Mouse (Mus musculus): ENCODE measurements at regions not wholly inside any gene's neighbourhood (a gene's known extent, or its start where the extent isn't known, plus 50 kb on each side); places are given as distances from the start of the nearest gene placed in this dataset.

- no peak for DNase-seq
Measured at GRCm38 (mm10) chr10:110534387-110534786, 78.4 kb upstream of the Nav3 start.

DNA sequence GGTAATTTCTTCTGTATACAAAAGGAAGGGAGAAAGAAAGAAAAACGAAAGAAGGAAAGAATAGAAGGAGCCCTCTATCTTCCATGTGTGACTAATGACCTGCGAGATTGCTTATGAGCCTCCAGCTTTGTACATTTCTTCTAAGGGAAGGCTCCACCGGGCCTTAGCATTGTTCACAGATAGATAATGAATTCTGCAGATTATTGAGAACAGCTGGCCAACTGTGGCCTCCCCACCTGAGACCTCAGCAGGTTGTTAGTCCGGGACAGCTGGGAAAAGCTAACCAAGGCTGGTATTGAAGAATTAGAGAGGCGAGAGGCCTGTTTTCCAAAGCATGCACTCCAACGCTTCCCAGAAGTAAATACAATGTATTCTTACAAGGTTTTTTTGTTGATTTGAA, 86.7 kb upstream of the Nav3 start:
- no peak for DNase-seq

DNA sequence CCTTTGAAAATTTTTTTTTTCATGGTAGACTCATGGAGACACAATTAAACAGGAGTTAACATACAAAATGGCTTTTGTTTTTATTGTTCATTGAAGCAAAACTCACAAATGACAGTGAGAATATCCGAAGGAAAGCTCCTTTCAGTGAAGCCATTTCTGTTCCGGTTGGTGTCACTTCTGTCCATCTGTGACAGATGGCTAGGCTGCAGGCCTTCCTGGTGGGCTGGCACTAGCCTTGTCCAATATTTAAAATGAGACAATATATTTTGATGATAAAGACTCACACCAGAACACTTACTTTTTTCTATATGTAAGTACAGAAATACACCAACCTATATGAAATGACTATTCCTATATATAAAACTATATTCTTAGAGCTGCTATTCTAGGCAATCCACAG, 92.4 kb upstream of the Nav3 start:
- no peak for DNase-seq

GRCm38 (mm10) chr10:110553954-110554353, 98.0 kb upstream of the Nav3 start:
- DNase-seq: no peak

GRCm38 (mm10) chr10:110556326-110556883, 100.4 kb upstream of the Nav3 start:
- DNase-seq: no peak

GRCm38 (mm10) chr10:110563057-110563456, 107.1 kb upstream of the Nav3 start:
- DNase-seq: no peak

GRCm38 (mm10) chr10:110563571-110563970, 107.6 kb upstream of the Nav3 start:
- DNase-seq: no peak

DNA sequence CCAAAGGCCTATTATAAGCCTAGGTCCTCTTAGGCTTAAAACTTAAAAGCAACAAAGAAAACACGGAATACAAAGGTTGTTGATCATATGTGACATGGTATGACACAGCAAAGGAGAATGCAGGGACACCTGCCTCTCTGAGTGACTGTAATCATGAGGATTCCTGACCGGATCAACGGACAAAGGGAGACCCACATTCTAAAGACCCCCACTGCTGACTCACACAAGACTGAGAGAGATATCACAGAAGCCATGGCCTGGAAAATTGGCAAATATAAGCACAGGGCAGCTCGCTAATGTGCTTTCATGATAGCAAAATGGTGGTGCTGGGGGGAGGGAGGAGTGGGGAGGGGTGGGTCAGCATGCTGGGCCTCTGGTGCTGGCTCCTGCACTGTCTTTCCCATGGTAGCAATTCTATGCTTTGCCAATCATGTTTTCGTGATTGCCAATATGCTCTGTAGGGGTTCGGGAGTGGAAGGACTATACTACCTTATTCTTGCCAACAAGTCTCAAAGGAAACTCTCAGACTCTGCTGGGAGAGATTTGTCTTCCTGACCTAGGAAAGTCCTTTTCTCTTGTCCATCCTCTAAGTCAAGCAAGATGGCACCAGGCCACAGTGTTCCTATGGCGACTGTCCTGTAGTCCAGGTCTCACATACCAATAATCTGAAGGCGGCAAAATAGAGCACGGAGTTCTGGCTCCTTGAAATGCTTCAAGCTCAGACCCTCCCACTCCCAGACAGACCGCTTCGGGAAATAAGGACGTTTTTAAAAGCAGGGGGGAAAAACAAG, 110.5 kb upstream of the Nav3 start:
- no peak for DNase-seq

DNA sequence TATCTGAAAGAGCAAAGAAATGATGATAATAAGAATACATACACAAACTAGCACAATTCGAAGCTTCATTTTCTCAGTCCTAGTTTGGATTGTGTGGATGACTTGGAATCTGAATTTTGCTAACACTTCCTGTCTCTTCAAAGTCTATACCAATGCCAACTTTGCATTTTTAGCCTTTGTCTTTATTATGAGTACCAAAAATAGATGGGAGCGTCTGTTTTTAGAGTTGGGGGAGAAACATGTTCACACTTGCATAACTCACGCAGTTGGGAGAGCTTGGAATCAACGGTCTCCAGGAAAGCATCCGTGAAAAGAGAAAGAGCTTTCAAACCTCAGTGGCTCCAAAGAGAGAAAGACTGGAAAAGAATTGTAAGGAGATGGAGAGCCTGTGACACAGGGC, 114.5 kb upstream of the Nav3 start:
- DNase-seq: no peak

GRCm38 (mm10) chr10:110571179-110571578, 115.2 kb upstream of the Nav3 start:
- no peak for DNase-seq

DNA sequence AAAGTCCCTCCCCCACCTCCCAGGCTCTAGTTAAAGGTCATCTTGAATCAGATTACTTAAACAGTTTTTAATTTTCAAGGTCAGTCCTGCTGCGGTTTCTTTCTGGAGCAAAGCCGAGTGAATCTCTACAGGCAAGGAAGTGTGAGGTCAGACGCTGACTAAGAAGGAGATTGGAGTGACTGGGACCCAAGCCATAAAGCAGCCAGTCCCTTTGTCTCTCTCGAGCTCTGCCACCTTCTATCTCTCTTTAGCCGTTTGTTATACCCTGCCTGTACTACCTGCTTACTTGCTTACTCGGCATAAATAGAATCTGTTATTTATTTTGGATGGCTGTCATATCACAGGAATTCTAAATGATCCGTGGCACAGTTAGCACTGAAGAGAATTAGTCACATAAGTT, 117.5 kb upstream of the Nav3 start:
- no peak for DNase-seq

GRCm38 (mm10) chr10:110586029-110586428, 130.0 kb upstream of the Nav3 start:
- peak in 1 of 2 experiments; percentile 1 for DNase-seq

GRCm38 (mm10) chr10:110586507-110586906, 130.5 kb upstream of the Nav3 start:
- no peak for DNase-seq

GRCm38 (mm10) chr10:110587529-110587928, 131.5 kb upstream of the Nav3 start:
- no peak for DNase-seq

DNA sequence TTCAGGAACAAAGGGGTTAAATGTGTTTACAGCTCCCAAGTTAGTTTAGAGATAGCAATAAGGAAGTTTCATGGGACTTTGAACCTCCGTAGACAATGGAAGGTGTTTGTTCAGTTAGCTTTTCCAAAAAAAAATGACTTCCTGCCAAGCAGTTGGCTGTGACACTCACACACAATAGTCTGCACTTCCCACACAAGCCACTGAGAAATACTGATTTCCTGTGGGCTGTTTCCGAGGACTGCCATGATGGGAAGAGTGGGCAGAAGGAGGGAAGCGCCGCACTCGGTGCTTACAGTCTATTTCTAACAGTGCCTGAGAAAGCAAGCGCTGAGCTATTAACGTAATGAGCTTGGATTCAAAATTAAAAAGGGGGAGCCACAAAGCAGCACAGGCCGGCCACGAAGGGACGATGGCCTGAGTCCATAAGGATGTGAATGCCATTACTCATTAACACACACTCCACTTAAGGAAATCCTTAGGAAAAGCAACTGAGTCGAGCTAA, 144.4 kb upstream of the Nav3 start:
- DNase-seq: no peak

DNA sequence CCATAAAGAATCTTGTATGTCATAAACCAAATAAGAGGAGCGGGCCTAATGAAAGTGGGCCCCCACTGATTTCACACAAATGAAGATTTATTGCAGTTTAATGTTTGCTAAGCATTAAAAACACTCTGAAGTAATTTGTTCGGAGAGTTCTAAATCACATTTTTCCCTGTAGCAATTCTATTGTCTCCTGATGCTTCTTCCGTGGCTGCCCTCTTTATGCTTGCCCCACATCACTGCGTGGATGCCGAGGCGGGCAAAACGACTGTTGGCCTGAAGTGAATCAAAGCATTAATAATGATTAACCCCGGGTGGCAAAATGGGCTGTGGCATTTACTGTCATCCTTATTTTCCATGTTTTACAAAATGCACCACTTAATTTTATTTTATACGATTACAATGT, 134.9 kb upstream of the E2f7 start:
- no peak for DNase-seq

GRCm38 (mm10) chr10:110617004-110617403, 128.2 kb upstream of the E2f7 start:
- DNase-seq: no peak

GRCm38 (mm10) chr10:110619193-110619592, 126.0 kb upstream of the E2f7 start:
- no peak for DNase-seq

GRCm38 (mm10) chr10:110625644-110626043, 119.6 kb upstream of the E2f7 start:
- DNase-seq: no peak

GRCm38 (mm10) chr10:110640406-110640805, 104.8 kb upstream of the E2f7 start:
- DNase-seq: no peak

- no peak for DNase-seq
Measured at GRCm38 (mm10) chr10:110642065-110642690, 103.1 kb upstream of the E2f7 start.

DNA sequence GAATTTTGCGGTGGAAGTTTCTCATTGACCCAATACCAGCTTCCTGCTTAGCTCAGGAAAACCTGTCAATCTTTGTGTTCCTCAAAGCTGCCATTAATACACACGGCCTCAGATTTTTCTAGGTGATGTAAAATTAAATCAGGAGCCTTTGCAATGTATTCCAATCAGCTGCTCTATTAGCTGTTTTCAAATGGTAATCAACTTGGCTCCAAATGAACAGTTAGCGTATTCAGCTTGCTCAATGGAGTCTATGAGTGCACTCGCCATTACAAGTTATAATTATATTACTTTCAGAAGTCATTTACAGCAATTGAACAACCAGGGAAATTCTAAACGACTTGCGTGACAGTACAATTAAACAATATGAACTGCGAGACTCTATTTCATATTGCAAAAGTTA, 97.6 kb upstream of the E2f7 start:
- DNase-seq: no peak

DNA sequence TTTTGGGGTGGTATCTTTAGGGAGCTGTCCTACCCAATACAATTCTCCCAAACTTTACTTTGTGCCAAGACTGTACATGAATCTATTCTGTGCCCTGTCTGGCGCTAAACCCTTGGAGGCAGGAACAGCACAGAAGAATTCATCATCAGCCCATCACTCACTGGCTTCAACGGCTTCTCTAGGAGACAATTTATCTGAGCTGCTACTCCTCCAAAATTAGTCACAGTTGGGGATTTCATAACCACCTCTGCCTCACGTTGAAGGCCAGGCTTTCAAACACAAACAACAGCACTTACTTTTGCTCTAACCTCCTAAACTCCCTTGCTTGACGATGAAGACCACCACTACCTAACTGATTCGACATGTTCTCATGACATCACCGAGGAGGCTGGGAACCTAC, 95.1 kb upstream of the E2f7 start:
- DNase-seq: peak in 1 of 2 experiments; percentile 2

GRCm38 (mm10) chr10:110650851-110651250, 94.4 kb upstream of the E2f7 start:
- no peak for DNase-seq

All from lung, adult 18-20 months (tissue).